Mouse (Mus musculus) kidney, adult 2 months (tissue): ENCODE measurements at regions not wholly inside any gene's neighbourhood (a gene's known extent, or its start where the extent isn't known, plus 50 kb on each side); places are given as distances from the start of the nearest gene placed in this dataset.

Source experiments
- CTCF ChIP-seq: fragments of 200-500 bp; conservative IDR thresholded peaks from 2 replicates; pipeline ENCODE4 v1.5.1; 2011; ENCODE audit warnings: low read depth, mild to moderate bottlenecking, control low read depth, low read length, moderate library complexity, mixed read lengths; ENCODE audit not compliant: insufficient read depth, insufficient read length
- POLR2A ChIP-seq: fragments of 200-500 bp; IDR thresholded peaks from one replicate; pipeline ENCODE4 v1.6.1; 2011; ENCODE audit warnings: low read depth, low read length, control low read depth

DNA sequence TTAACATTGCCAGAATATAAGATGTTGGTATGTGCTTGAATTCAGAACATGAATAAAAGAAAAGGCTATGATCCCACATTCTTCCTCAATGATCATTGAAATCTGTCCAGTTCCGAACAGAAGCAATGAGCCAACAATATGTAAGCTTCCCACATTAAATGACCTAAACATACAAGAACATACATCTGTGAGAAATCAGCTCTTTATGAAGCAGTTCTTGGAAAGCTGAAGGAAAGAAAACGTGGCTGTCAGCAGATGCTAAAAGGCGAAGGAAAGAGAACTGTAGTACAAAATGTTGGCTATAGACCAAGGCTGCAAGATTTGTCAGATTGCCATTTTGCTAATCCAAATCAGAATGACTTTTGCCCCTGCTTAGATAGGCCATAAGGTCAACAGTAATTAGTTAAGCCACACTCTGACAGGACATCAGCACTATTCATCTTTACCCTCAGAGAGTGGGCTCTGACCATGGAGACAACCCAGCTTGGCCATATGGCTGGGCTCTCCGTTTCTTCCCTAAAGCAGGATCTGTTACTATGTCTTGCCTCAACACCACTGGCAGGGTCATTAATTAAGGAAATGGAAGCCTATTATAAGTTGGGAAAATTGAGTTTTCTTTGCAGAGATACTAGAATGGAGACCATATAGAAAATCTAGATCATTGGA lies 76.1 kb upstream of the Gm4301 start:
- TF ChIP-seq POLR2A (no peak), CTCF (no peak)
